Mouse (Mus musculus) ES-Bruce4 (cell line): ENCODE data around the gene Saa4.

ENCODE experiments used
- CTCF ChIP-seq: IDR thresholded peaks from one replicate; pipeline ENCODE4 v1.8.1; 2011; ENCODE audit warnings: low read depth, low read length
- EP300 ChIP-seq: IDR thresholded peaks from 2 replicates; pipeline ENCODE4 v1.6.1; 2011; ENCODE audit warnings: low read depth, low read length; ENCODE audit not compliant: insufficient read depth
- POLR2A ChIP-seq: IDR thresholded peaks from one replicate; pipeline ENCODE4 v1.8.1; 2011; ENCODE audit warnings: low read length; ENCODE audit not compliant: insufficient read depth

DNA sequence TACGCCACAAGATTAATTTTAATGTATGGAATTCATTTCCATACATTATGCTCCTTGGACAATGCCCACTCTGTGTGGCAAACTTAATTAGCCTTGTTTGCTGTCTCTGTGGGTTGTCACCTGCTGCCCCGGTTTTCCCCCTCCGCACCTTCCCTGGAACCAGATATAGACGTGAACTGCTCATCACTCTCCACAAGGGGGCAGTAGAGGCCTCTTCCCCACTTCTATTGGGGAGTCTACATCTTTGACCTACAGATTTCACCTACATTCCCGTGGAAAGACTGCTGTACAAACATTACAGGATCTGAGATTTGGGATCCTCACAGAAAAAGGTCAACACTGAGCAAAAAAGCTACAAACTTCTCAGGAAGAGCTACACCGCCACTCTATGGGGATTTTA is 17.9 kb downstream of the Saa4 start:
- TF ChIP-seq CTCF (peak; percentile 63), EP300 (no peak), POLR2A (no peak)
